Mouse (Mus musculus): ENCODE data around the gene Slc30a1. TPM values are rescaled to one million over a fixed set of nuclear protein-coding genes. Genes with fewer than 3 reads are reported as not detected.

Slc30a1 gene
- total and polyA plus RNA-seq, 3 experiments = 16.7 to 19.3 (median 18.4) TPM

DNA sequence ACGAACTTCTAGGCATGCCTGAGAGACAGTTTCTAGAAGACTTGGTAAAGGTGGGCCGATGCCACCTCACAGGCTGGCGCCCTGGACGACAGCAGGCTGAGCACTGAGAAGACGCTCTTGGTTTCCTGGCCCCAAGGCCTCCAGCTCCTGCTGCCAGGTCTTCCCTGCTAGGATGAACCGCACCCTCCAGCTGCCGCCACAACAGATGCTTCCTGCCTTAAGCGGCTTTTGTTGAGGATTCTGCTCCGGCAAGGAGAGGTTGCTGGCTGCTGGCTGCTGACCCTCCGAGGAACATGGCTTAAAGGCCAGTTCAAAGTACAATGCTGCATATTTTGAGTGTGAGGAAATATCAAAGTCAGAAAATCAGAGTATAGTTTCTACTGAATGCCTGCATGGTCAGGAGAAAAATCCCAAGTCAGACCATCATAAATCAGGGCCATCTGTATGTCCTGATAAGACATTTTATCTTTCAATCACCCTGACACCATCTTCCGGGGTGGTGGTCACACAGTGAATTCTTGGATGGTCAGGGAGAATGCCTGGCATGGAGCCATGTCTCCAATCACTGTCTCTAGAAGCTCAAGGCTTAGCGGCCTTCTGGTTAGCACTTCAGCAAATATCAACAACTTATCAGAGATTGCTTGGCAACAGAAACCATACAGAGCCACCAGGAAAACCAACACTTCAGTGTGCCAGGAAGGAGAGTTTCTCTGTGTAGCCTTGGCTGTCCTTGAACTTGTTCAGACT lies 9.6 kb upstream of the Slc30a1 start:
- peak; percentile 41 for DNase-seq

DNA sequence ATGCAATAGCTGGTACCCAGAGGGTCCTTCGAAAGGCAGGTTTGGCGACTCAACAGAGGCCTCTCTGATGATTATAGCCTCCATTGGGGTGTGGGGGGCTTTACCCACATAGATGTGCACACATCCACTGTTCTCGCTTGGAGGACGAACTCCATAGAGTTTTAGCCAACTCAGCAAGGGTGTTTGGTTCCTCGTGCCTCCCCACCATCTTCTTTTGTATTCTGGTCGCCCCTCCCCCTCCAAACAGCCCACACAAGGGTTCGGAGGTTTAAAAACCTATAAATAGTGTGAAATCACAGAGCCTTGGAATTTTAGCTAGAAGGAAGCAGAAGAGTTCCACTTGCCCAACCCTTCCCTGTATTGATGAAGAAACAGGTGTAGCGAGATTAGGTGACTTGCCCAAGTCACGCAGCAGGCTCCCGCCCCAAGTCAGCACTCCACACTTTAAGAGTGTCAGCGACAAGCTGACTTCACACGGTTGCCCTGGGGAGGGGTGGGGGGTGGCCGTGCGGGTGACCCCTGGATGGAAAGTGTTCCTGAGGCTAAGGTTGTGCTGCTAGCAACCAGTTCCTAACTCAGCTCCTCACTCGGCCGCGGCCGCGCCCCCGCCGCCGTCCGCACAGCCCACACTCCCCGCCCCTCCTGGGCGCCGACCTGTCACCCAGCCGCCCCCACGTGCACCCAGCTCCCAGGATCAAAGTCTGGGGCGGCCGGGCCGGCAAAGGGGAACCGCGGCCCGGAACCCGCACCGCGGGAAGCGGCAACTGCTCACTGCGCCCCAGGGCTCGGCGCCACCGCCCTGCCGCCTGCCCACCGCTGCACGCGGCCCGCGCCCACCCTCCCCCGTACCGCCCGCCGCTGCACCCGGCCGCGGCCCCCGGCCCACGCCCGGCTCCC lies 682 bp upstream of the Slc30a1 start:
- DNase-seq = no peak

- peak; percentile 85 for DNase-seq
Observed at GRCm38 (mm10) chr1:191907431-191907810, 854 bp downstream of the Slc30a1 start.

GRCm38 (mm10) chr1:191908906-191909305 lies 2.3 kb downstream of the Slc30a1 start:
- DNase-seq = no peak

DNA sequence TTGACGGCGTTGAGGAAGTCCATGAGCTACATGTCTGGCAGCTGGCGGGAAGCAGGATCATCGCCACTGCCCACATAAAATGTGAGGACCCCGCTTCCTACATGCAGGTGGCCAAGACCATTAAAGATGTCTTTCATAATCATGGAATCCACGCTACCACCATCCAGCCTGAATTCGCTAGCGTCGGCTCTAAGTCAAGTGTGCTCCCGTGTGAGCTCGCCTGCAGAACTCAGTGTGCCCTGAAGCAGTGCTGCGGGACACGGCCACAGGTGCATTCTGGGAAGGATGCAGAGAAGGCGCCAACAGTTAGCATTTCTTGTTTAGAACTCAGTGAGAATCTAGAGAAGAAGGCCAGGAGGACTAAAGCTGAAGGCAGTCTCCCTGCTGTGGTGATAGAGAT lies 2.7 kb downstream of the Slc30a1 start:
- DNase-seq = no peak

GRCm38 (mm10) chr1:191910646-191911045 lies 4.1 kb downstream of the Slc30a1 start:
- DNase-seq = no peak

GRCm38 (mm10) chr1:191911067-191911668 lies 4.6 kb downstream of the Slc30a1 start:
- no peak for DNase-seq

DNA sequence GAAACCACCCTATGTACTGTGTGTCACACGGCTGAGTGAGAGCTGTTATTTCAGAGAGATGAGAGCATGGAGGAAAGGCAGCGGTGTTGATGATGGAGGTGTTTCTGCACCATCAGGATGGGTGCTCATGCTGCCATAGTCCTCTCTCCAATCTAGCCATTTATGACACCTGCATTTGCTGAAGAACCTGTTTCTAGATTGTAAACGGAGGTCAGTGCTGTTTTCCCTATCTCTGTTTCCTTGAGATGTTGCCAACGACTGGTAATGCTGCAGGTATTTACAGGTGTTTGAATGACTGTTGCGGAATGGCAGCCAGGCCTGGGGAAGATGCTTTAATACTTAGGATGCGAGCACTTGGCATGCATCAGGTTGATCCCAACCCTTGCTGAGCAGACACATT lies 8.1 kb downstream of the Slc30a1 start:
- DNase-seq = no peak

- no peak for DNase-seq
Observed at GRCm38 (mm10) chr1:191915586-191915985, 9.0 kb downstream of the Slc30a1 start.

- DNase-seq = no peak
Observed at GRCm38 (mm10) chr1:191916876-191917275, 10.3 kb downstream of the Slc30a1 start.

DNA sequence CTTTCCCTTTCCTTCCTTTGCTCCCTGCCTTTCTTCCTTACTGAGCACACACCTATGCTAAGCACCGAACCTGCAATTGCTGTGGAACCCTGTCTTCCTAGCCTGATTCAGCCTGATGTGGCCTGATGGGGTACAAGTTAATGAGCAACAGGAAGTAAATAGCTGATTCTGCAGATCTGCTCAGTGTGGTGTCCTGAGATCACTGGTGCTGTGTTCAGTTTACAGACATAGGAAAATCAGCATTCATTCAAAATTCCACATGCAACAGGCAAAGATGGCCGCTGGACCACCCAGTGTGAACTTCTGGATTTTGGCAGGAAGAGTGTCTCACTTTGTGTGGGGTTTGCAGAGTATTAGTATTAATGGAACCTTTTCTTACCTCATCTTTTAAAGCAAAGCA lies 12.8 kb downstream of the Slc30a1 start:
- no peak for DNase-seq

- no peak for DNase-seq
Observed at GRCm38 (mm10) chr1:191921701-191922100, 15.1 kb downstream of the Slc30a1 start.

DNA sequence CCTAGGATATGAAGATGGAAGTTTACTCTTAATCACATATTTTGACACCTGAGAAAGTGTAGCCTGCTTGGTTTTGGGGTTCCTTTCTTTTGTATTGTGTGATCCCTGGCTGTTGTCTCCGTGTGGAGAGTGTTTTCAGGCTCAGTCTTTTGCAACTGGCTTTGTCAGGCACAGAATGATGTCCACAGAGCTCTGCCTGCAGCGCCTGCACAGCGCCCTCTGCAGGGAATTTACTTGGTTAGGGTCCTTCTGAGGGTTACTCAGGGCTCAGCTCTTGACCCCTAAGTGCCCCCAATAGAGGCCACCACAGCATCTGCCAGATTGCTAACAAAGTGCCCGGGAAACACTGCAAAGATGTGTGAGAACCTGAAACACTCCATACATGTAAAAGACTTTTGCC lies 18.9 kb downstream of the Slc30a1 start:
- DNase-seq = no peak

GRCm38 (mm10) chr1:191926681-191927080 lies 20.1 kb downstream of the Slc30a1 start:
- no peak for DNase-seq

- no peak for DNase-seq
Observed at GRCm38 (mm10) chr1:191928345-191928744, 21.8 kb downstream of the Slc30a1 start.

- no peak for DNase-seq
Observed at GRCm38 (mm10) chr1:191929065-191929464, 22.5 kb downstream of the Slc30a1 start.

- DNase-seq = no peak
Observed at GRCm38 (mm10) chr1:191929897-191930524, 23.4 kb downstream of the Slc30a1 start.

GRCm38 (mm10) chr1:191930525-191931105 lies 24.0 kb downstream of the Slc30a1 start:
- no peak for DNase-seq

DNA sequence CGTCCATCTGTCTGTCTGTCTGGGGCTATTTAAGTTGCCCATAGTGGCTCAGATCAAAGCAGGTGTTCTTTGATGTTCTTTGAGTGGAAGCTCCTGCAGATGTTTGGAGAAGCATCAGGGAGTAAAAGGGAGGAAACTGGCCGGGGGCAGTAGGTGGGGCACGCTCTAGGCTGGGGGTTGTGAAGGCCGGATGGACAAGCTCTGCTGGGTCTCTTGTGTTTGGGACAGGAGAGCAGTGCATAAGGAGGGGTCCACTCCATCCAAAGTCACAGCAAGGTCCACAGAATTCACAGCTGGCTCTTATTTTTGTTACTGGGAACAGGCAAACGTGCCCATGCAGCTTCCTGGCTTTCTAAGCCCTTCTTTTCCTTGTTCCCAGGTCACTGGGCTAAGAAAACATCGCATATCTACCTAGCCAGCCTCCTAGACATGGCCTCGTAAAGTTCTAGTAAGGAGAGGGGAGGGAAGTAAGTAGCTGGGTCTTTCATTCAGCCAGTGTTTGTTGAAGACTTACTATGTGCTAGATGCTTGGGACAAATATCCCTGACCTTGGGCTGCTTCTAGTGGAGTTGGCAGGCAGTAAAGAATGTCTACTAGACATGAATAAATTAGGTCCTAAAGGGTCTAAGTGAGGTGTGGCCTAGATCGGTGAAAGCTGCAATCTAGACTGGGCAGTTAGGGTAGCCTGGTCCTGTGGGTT lies 25.9 kb downstream of the Slc30a1 start:
- no peak for DNase-seq

GRCm38 (mm10) chr1:191932986-191933632 lies 26.5 kb downstream of the Slc30a1 start:
- no peak for DNase-seq

DNA sequence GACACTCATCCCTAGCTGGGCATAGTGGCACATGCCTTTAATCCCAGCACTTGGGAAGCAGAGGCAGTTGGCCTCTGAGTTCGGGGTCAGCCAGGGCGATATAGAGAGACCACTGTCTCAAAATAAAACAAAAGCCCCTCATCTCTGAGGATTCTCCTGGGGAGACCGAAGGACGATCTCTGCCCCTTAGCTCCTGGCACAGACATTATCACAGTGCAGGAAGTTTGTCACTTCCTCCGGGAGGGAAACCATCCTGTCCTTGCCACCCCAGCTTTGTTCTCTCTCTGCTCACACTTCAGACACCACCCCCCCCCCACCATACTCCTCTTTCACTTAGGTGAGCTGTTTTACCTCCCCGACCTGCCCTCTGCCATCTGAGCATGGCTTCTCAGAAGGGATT lies 37.1 kb downstream of the Slc30a1 start:
- no peak for DNase-seq
